Mouse (Mus musculus) testis, adult 2 months (tissue): ENCODE results near the gene Gm8453. TPM values are rescaled to one million over a fixed set of nuclear protein-coding genes. Genes with fewer than 3 reads are reported as not detected.
"Not testable (repeated sequence)": the region's sequence is repeated elsewhere in the genome, so short reads cannot be mapped to it uniquely, and the experiment has no call there.

Source experiments
- H3K27ac ChIP-seq: fragments of 200-500 bp; 2 replicates; pipeline ENCODE4 v1.5.1; 2012; ENCODE audit warnings: low read depth, low read length; ENCODE audit not compliant: control insufficient read depth, insufficient read depth
- H3K27me3 ChIP-seq: fragments of 200-500 bp; 2 replicates; pipeline ENCODE4 v1.6.1; 2012; ENCODE audit warnings: mild to moderate bottlenecking, low read length, moderate library complexity; ENCODE audit not compliant: control insufficient read depth, insufficient read depth
- H3K36me3 ChIP-seq: fragments of 200-500 bp; 2 replicates; pipeline ENCODE4 v1.6.1; 2012; ENCODE audit warnings: mild to moderate bottlenecking, low read length; ENCODE audit not compliant: control insufficient read depth, insufficient read depth
- H3K4me1 ChIP-seq: fragments of 200-500 bp; 2 replicates; pipeline ENCODE4 v1.6.1; 2012; ENCODE audit warnings: low read length; ENCODE audit not compliant: control insufficient read depth, insufficient read depth
- H3K4me3 ChIP-seq: fragments of 200-500 bp; 2 replicates; pipeline ENCODE4 v1.5.1; 2012; ENCODE audit warnings: low read depth, mild to moderate bottlenecking, low read length, moderate library complexity, mixed read lengths; ENCODE audit not compliant: control insufficient read depth
- polyA plus RNA-seq: library from polyadenylated mRNA; depleted of rRNA; stranded (reverse); fragments of >200 nt; gene quantifications from 2 replicates; pipeline ENCODE4 v1.2.3, GENCODE M21; 2012; rRNA removed

Gm8453 gene
- polyA plus RNA-seq: not detected in 2 replicates

DNA sequence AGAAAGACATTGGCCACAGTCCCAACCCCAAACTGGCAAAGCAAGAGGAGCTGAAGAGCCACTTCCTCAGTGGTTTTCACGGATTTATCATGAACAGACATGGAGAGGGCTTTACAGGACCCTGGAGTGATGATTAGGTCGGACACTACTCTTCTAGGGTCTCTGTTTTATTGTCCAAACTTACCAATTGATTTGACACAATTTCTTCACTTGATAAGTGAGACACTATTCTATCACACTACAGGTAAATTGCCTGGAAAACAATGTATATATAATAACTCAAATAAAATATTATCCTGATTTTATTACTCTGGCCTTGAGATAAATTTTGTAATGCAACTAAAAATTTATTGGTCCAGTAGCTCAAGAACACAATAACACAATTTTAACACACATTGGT lies at the start of gene Gm8453:
Gene Gm8453 (minus strand): TSS at position 101 of the 400 bp plus-strand sequence.
- not testable (repeated sequence) for H3K4me1 ChIP-seq, H3K36me3 ChIP-seq, H3K27ac ChIP-seq, H3K27me3 ChIP-seq, H3K4me3 ChIP-seq

DNA sequence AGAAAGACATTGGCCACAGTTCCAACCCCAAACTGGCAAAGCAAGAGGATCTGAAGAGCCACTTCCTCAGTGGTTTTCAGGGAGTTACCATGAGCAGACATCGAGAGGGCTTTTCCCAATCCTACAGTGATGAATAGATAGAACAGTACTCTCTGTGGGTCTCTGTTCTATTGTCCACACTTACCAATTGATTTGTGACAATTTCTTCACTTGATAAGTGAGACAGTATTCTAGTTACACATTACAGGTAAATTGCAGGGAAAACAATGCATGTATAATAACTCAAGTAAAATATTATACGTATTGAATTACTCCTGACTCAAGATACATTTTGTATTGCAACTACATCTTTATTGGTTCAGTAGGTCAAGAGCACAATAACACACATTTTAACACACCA lies 28.1 kb downstream of the Gm8453 start, which contains the start of gene Gm8653:
Gene Gm8653 (minus strand): TSS at position 101 of the 400 bp plus-strand sequence.
- H3K27ac ChIP-seq, H3K4me1 ChIP-seq, H3K4me3 ChIP-seq, H3K36me3 ChIP-seq, H3K27me3 ChIP-seq: not testable (repeated sequence)

DNA sequence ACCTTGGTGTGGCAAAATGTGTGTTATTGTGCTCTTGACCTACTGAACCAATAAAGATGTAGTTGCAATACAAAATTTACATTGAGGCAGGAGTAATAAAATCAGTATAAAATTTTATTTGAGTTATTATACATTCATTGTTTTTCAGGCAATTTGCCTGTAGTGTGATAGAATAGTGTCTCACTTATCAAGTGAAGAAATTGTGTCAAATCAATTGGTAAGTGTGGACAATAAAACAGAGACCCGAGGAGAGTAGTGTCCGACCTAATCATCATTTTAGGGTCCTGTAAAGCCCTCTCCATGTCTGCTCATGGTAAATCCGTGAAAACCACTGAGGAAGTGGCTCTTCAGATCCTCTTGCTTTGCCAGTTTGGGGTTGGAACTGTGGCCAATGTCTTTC lies 40.2 kb downstream of the Gm8453 start, which contains the start of gene Vmn1r143:
Gene Vmn1r143 (plus strand): TSS at position 301 of the 400 bp plus-strand sequence.
- not testable (repeated sequence) for H3K4me3 ChIP-seq, H3K27me3 ChIP-seq, H3K27ac ChIP-seq

More for the DNA sequence above, 40.2 kb downstream of the Gm8453 start, which contains the start of gene Vmn1r143:
- H3K36me3 ChIP-seq, H3K4me1 ChIP-seq: not testable (repeated sequence)

Other genes starting within 250 kb of the Gm8453 start
- gene Vmn1r137, start 234.9 kb downstream of the Gm8453 start, polyA plus RNA-seq: not detected in 2 replicates
- not detected in 2 replicates for gene Vmn1r138, start 200.6 kb downstream of the Gm8453 start, polyA plus RNA-seq
- not detected in 2 replicates for gene Gm6176, start 173.2 kb downstream of the Gm8453 start, polyA plus RNA-seq
- not detected in 2 replicates for gene Vmn1r139, start 160.4 kb downstream of the Gm8453 start, polyA plus RNA-seq
- gene Gm16451, start 111.2 kb downstream of the Gm8453 start, polyA plus RNA-seq: not detected in 2 replicates
- not detected in 2 replicates for gene Gm10666, start 94.7 kb downstream of the Gm8453 start, polyA plus RNA-seq
- not detected in 2 replicates for gene Vmn1r142, start 65.4 kb downstream of the Gm8453 start, polyA plus RNA-seq
- gene Vmn1r143, start 40.1 kb downstream of the Gm8453 start, polyA plus RNA-seq: not detected in 2 replicates
- gene Gm8653, start 28.2 kb downstream of the Gm8453 start, polyA plus RNA-seq: not detected in 2 replicates
- gene Gm4187, start 100.2 kb upstream of the Gm8453 start, polyA plus RNA-seq: not detected in 2 replicates
- gene Gm8660, start 141.6 kb upstream of the Gm8453 start, polyA plus RNA-seq: not detected in 2 replicates
- not detected in 2 replicates for gene Vmn1r148, start 184.1 kb upstream of the Gm8453 start, polyA plus RNA-seq
- not detected in 2 replicates for gene Vmn1r149, start 208.7 kb upstream of the Gm8453 start, polyA plus RNA-seq
- not detected in 2 replicates for gene Gm10665, start 234.6 kb upstream of the Gm8453 start, polyA plus RNA-seq